Mouse (Mus musculus): ENCODE data around the gene Elp5. TPM values are rescaled to one million over a fixed set of nuclear protein-coding genes. Genes with fewer than 3 reads are reported as not detected.
A peak's percentile ranks its signal among the peaks of the same experiment; 100 is the strongest.

Gene Elp5
- total RNA-seq, 2 experiments from 2014 or later = 63.1 to 64.6 TPM

- peak; percentile 90 for DNase-seq
These were observed 32.7 kb upstream of the Elp5 start, which contains the start of gene Acadvl for GRCm38 (mm10) chr11:70014880-70015558. Acadvl (minus strand) TSS chr11:70015411.

GRCm38 (mm10) chr11:70014051-70014450, 31.7 kb upstream of the Elp5 start:
- DNase-seq = no peak

GRCm38 (mm10) chr11:70013408-70013807, 31.1 kb upstream of the Elp5 start:
- DNase-seq = no peak

GRCm38 (mm10) chr11:70012931-70013330, 30.6 kb upstream of the Elp5 start:
- DNase-seq = no peak

- DNase-seq = no peak
These were observed 28.6 kb upstream of the Elp5 start for GRCm38 (mm10) chr11:70010961-70011360.

GRCm38 (mm10) chr11:70010548-70010947, 28.2 kb upstream of the Elp5 start:
- no peak for DNase-seq

GRCm38 (mm10) chr11:70010033-70010432, 27.7 kb upstream of the Elp5 start:
- DNase-seq = no peak

GRCm38 (mm10) chr11:70005521-70005920, 23.2 kb upstream of the Elp5 start:
- peak; percentile 37 for DNase-seq

GRCm38 (mm10) chr11:70002471-70002870, 20.2 kb upstream of the Elp5 start:
- no peak for DNase-seq

- DNase-seq = peak; percentile 64
These were observed 19.5 kb upstream of the Elp5 start for GRCm38 (mm10) chr11:70001865-70002264.

- no peak for DNase-seq
These were observed 18.8 kb upstream of the Elp5 start for GRCm38 (mm10) chr11:70001159-70001558.

- DNase-seq = peak; percentile 92
These were observed 18.1 kb upstream of the Elp5 start, which contains the start of gene Dvl2 for GRCm38 (mm10) chr11:70000396-70000898. Dvl2 (plus strand) TSS chr11:70000595.

- no peak for DNase-seq
These were observed 17.3 kb upstream of the Elp5 start for GRCm38 (mm10) chr11:69999666-70000065.

GRCm38 (mm10) chr11:69998567-69999491, 16.5 kb upstream of the Elp5 start:
- no peak for DNase-seq

GRCm38 (mm10) chr11:69997070-69997509, 14.8 kb upstream of the Elp5 start:
- peak; percentile 92 for DNase-seq

GRCm38 (mm10) chr11:69996161-69997061, 14.1 kb upstream of the Elp5 start:
- peak; percentile 61 for DNase-seq

- DNase-seq = peak; percentile 98
These were observed 13.2 kb upstream of the Elp5 start, which contains the start of gene Phf23 for GRCm38 (mm10) chr11:69995391-69995960. Phf23 (plus strand) TSS chr11:69995777.

- no peak for DNase-seq
These were observed 12.2 kb upstream of the Elp5 start for GRCm38 (mm10) chr11:69994401-69995090.

- no peak for DNase-seq
These were observed 10.6 kb upstream of the Elp5 start for GRCm38 (mm10) chr11:69992932-69993331.

- DNase-seq = no peak
These were observed 10.1 kb upstream of the Elp5 start for GRCm38 (mm10) chr11:69992396-69992795.

- no peak for DNase-seq
These were observed 9.4 kb upstream of the Elp5 start for GRCm38 (mm10) chr11:69991711-69992110.
